Mouse (Mus musculus) CD4-positive, CD25-positive, alpha-beta regulatory T cell, adult 4 months (primary cell): Measurements from ENCODE around the gene Acap3. TPM values are rescaled to one million over a fixed set of nuclear protein-coding genes. Genes with fewer than 3 reads are reported as not detected.
A peak's percentile ranks its signal among the peaks of the same experiment; 100 is the strongest.

Experiments used
- ATAC-seq: one replicate; pipeline ENCODE4 v1.8.0; 2017
- polyA plus RNA-seq, 2 experiments: library from polyadenylated mRNA; unstranded; fragments of 100-300 nt; shearing (Covaris generic); gene quantifications; one replicate each; pipeline ENCODE4 v1.2.1; 2017

Gene Acap3
- polyA plus RNA-seq, 2 experiments from 2014 or later = 3.2 to 4.1 TPM

- ATAC-seq = no peak
Measured at GRCm38 (mm10) chr4:155887674-155888073, 3.9 kb upstream of the Acap3 start.

DNA sequence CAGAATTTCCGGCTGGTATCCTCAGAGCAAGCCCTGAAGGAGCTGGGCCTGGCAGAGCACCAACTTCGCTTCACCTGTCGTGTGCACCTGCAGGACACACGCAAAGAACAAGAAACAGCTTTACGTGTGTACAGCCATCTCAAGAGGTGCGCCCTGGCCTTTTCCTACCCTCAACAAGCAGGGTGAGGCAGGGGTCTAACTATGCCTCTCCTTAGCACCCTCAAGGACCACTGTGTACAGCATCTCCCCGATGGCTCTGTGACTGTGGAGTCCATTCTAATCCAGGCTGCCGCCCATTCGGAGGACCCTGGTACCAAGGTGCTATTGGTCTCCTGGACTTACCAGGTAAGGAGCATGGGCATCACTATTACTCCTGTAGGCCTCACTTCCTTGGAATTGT, 3.4 kb upstream of the Acap3 start:
- no peak for ATAC-seq

DNA sequence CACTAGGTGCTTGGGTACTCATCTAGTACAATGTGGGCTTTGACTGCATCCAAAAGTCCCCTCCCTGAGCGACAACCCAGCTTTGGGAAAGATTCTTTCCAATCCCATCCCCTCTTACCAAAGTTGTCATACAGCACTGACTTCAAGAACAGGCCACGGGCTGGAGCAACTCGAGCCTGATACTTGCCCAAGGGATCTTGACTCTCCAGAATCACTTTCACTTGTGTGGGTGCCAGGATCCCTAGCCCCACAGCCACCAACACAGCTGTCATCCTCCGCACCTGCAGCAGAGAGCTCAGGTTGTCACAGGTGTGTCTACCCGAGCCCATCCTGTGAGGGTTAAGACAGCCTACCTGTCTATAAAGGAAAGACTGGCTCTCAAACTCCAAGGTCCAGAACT, 2.3 kb upstream of the Acap3 start:
- no peak for ATAC-seq

DNA sequence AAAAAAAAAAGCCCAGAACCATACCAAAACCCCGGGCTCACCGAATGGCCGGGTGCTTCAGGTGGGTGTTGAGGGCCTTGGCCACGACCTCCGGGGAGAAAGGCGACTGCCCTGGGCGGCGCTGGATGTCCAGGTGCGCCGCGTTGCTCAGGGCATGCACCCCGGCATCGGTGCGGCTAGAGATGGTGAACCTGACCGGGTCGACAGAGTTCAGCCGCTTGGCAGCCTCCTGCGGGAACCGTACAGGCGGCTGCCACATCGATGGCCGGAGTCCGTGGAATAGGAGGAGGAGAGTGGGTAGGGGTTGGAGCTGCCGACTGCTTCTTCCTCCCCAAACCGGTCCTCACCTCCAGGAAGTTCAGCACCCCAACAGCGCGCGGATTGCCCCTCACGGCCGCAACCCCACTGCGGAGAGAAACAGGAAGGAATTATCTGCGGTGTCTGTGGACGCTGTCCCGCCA, 581 bp upstream of the Acap3 start:
- ATAC-seq = no peak

DNA sequence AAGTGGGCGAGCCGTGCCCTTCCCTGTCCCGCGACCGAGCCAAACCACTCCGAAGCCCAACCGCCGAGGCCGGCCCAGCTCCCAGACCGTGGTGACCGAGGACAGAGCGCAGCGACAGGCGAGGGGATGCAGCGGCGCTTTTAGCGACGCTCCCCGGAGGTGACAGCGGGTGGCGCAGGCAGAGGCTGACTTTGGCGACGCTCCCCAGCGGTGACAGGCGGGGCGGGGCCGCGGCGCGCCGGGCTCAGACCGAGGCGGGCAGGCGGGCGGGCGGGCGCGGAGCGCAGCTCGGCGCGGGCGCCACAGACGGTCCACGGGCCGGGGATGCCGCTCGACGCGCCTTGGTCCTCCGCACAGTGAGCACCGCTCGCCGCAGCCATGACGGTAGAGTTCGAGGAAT, 395 bp downstream of the Acap3 start:
- ATAC-seq = peak; percentile 82

DNA sequence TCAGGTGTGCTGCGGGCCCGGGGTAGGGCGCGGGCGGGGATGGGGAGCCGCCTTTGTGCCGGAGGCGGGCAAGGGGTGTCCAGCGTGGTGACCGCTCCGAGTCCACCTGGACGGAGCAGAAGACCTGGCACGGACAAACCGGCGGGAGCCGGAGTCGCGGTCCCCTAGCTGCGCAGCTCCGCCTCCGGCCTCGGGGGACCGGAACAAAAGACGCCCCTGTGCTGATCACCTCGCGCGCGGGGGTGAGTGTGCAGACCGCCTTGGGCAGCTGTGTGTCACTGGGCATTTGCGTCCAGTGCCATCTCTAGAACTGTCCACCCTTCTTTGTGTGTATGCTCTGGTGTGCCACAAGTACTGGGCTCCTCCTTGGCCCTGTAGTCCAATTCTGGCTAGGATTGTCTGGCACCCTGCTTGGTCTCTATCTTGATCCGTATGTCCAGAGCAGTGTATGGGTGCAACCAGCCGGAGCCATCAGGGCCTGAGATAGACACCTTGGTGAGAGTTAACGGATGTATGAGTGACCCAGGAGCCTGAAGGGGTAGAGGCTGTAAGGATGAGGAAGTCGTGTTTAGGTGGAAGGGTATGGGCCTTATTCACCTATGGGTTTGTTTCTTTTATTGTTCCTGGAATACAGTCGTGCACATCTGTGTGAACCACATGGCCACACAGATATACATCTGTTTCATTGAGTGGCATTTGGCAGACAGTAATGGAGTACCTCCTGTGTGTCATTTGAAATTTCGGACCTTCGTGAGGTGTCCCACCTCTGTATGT, 1.0 kb downstream of the Acap3 start:
- no peak for ATAC-seq

- ATAC-seq = no peak
Measured at GRCm38 (mm10) chr4:155893212-155893690, 1.6 kb downstream of the Acap3 start.

DNA sequence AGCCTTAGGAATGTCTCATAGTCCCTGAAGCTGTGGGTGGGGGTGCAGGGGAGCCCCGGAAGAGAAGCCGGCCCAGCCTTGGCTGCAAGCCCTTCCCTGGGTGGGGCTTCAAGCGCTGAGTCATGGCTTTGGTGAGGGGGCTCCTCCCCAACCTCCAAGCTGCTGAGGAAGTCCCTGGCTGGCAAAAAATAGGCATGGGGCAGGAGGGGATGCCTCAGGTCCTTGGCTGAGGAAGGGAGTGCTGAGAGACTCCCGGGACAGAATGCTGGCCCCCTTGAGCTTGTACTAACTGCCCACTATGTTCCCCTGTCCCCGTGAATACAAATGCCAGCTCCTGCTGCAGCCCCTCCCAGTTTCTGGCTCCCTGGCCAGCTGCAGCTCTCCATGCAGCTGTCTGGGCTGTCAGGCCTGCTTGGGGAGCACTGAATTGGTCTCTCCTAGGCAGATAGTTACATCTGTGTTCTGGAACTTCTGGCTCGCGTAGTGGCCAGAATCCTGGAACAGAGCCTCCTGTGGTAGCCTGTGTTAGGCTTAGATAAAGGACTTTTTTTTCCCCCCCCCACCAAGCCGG, 2.8 kb downstream of the Acap3 start:
- no peak for ATAC-seq

GRCm38 (mm10) chr4:155895216-155895615, 3.6 kb downstream of the Acap3 start:
- ATAC-seq = no peak

- ATAC-seq = no peak
Measured at GRCm38 (mm10) chr4:155895826-155896225, 4.2 kb downstream of the Acap3 start.

DNA sequence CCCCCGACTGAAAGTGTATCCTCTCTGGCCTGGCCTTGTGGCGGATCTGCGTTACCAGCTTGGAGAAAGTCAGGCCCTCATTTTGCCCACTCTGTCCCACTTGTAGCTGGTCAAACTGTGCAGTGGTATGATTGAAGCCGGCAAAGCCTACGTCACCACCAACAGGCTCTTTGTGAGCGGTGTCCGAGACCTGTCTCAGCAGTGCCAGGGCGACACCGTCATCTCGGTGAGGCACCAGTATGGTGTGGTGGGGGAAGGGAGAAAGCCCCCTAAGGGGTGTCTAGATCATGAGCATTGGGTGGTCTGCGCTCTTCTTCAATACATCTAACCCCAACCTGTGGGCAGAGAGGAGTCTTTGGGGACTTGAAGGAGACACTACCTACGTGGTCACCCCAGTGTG, 4.8 kb downstream of the Acap3 start:
- no peak for ATAC-seq

DNA sequence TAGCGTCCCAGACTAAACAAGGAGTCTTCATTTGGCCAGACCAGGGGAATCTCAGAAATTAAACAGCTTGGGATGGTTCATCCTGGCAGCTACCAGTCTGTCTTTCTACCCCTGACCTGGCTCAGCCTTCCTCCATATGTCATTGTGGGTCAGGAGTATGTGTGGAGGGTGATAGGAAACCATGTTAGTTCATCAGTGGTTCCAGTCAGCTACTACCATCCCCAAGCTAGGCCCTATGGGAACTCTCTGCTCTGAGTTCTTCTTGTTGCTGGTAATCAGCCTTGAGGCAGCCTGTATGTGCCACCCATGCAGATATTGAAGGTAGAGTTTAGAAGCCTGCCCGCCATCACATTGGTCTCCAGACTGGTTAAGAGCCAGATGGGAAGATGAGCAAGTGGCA, 6.7 kb downstream of the Acap3 start:
- ATAC-seq = no peak

DNA sequence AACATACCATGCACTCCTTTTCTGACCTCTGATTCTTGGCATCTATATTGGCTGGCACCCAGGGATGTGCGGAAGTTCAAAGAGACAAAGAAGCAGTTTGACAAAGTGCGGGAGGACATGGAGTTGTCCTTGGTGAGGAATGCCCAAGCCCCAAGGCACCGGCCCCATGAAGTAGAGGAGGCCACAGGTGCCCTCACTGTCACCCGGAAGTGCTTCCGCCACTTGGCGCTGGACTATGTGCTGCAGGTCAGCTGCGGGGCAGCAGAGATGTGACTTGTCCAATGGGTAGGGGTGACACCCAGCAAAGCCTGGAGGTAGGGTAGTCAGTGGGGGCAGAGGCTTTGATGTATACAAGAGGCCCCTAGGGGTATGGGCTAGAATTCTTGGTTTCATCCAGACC, 7.7 kb downstream of the Acap3 start:
- no peak for ATAC-seq

DNA sequence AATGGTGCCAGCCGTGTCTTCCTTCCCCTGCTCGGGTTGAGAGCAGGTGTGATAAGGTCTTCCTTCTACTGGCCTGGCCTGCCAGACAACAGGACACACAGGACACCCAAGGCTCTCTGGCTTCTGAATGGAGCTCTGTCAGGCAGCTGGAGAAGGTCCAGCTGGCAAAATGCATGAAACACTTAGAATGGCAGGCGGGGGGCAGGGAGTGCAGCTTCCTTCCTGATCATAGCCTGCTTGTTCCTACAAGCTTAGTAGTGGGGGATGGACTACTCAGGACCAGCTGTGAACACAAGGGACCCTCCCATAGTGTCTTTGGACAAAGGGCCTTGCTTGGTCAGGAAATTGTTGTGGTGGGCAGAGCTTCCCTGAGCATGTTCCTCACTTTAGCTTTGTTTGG, 9.6 kb downstream of the Acap3 start:
- no peak for ATAC-seq

GRCm38 (mm10) chr4:155903246-155903645, 11.6 kb downstream of the Acap3 start:
- no peak for ATAC-seq

DNA sequence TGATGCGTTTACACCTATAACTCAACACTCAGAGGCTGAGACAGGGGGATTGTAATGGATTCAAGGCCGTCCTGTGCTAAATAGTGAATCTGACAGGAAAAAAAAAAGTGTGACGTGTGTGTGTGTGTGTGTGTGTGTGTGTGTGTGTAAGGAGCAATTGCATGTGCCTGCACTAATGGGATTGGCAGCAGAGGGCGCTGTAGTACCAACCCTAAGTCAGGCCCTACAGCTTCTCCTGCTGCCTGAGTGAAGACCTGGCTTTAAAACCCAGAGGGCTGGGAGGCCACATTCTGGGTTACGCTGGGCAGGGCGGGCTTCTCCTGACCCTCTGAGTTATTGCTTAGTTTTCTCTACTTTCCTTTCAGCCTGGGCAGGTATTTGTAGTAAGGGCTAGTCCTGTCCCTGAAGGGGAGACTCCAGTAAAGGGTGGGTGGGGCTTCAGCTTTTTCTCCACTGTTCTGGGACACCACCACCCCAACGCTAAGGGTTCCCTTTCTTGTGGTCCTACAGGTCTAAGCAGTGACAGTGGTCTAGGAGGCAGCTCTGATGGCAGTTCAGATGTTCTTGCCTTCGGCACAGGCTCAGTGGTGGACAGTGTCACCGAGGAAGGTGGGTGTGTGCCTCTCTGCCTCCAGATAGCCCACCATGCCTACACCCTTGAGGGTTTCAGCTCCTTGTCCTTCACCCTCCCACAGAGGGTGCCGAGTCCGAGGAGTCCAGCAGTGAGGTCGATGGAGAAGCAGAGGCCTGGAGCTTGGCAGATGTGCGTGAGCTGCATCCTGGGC, 12.9 kb downstream of the Acap3 start:
- no peak for ATAC-seq

GRCm38 (mm10) chr4:155905634-155906033, 14.0 kb downstream of the Acap3 start:
- ATAC-seq = no peak

- ATAC-seq = no peak
Measured at GRCm38 (mm10) chr4:155906125-155906524, 14.5 kb downstream of the Acap3 start.

- ATAC-seq = no peak
Measured at GRCm38 (mm10) chr4:155907003-155907402, 15.4 kb downstream of the Acap3 start.

- ATAC-seq = no peak
Measured at GRCm38 (mm10) chr4:155908281-155908680, 16.7 kb downstream of the Acap3 start.

GRCm38 (mm10) chr4:155908751-155909150, 17.1 kb downstream of the Acap3 start:
- ATAC-seq = no peak

DNA sequence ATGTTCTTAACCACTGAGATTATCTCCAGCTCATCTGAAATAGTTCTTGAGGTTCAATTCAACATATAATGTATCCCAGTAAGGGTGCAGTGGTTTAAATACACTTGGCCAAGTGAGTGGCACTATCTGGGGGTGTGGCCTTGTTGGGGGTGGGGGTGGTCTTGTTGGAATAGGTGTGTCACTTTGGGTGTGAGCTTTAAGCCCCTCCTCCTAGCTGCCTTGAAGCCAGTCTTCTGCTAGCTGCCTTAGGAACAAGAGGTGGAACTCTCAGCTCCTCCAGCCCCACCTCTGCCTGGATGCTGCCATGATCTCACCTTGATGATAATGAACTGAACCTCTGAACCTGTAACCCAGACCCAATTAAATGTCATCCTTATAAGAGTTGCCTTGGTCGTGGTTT, 40.4 kb downstream of the Acap3 start:
- no peak for ATAC-seq

DNA sequence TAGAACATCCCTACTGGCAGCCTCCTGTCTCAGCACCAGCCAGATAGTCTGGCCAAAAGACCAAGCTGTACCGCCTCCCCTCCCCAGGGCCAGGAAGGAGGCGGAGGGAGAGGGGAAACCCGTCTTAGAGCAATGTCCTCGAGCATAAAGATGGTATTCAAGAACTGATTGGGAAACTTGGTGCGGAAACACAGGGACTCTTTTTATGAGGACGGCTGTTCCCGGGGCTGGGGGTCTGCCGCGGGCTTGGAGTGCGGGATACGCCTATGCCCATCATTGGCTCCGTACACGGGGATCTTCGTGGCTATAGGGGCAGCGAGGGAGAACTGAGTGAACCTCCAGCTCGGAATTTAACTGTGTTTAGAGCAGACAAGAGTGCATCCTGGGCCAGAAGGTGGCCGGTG, 51.4 kb downstream of the Acap3 start:
- ATAC-seq = no peak
